Mouse (Mus musculus): ENCODE results near the gene Krtap16-1. TPM values are rescaled to one million over a fixed set of nuclear protein-coding genes. Genes with fewer than 3 reads are reported as not detected.

The Krtap16-1 gene
- not detected in 2 replicates for polyA plus RNA-seq (2015; fragmentation: Nextera tagmentation; extraction: Ambion mirVana)

GRCm38 (mm10) chr11:99986180-99986647 is at the start of gene Krtap16-1:
Krtap16-1 (minus strand) TSS chr11:99986597.
- H3K27me3 ChIP-seq = no peaks in the 10 kb centered on the region
- no peak within 1 kb of the TSS for H3K9ac ChIP-seq
- no peak for ATAC-seq
- H3K4me2 ChIP-seq = no peak within 1 kb of the TSS
- 91% methylated on average over 8 of the region's 8 CpGs for WGBS
- no peak within 1 kb of the TSS for H3K4me3 ChIP-seq
- H3K9me3 ChIP-seq (replicated peaks) = no peaks in the 10 kb centered on the region
- H3K27ac ChIP-seq = peak within 1 kb of the TSS; percentile 67
- no peaks in the 10 kb centered on the region for H3K4me1 ChIP-seq
- no peaks in the 10 kb centered on the region for H3K36me3 ChIP-seq (ENCODE audit: poor library complexity, severe bottlenecking)

GRCm38 (mm10) chr11:100029768-100030167 is 43.4 kb upstream of the Krtap16-1 start, which contains the start of gene Krt33b:
Krt33b (minus strand) TSS chr11:100029868.
- H3K27ac ChIP-seq = no peak within 1 kb of the TSS
- WGBS = 87% methylated on average over 6 of the region's 6 CpGs

GRCm38 (mm10) chr11:100021438-100021837 is 35.0 kb upstream of the Krtap16-1 start:
- Histone ChIP-seq H3K4me3 (no peak overlapping the region), H3K4me1 (no peaks in the 10 kb centered on the region), H3K27me3 (no peaks in the 10 kb centered on the region), H3K4me2 (no peak overlapping the region), H3K9ac (no peak overlapping the region), H3K27ac (no peak overlapping the region), H3K36me3 (ENCODE audit: poor library complexity, severe bottlenecking) (no peaks in the 10 kb centered on the region), H3K9me3 (replicated peaks) (no peaks in the 10 kb centered on the region)
- WGBS = 86% methylated on average over 5 of the region's 5 CpGs
- ATAC-seq = no peak

More at GRCm38 (mm10) chr11:100029768-100030167, 43.4 kb upstream of the Krtap16-1 start, which contains the start of gene Krt33b:
- Histone ChIP-seq H3K36me3 (ENCODE audit: poor library complexity, severe bottlenecking) (no peaks in the 10 kb centered on the region), H3K9ac (no peak within 1 kb of the TSS), H3K4me1 (no peaks in the 10 kb centered on the region), H3K4me3 (no peak within 1 kb of the TSS), H3K4me2 (no peak within 1 kb of the TSS), H3K27me3 (no peaks in the 10 kb centered on the region), H3K9me3 (replicated peaks) (no peaks in the 10 kb centered on the region)
- no peak for ATAC-seq

DNA sequence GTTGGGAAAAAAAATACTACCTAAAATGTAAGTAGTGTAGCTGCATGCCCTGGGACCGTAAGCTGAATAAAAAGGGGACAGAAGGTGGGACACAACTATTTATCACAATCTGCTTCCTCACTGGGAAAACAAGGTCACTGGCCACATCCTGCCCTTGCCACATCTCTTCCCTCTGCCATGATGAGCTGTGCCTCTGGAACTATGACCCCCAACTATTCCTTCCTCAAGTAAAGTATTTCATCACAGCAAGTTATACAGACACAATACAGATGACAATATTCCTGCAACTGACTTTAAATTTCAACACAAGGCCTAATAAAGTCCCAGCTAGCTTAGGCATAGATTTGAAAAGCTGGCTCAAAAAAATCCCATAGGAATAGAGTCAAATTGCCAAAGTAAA is 33.1 kb upstream of the Krtap16-1 start:
- H3K4me2 ChIP-seq = no peak overlapping the region
- no peaks in the 10 kb centered on the region for H3K4me1 ChIP-seq
- H3K36me3 ChIP-seq (ENCODE audit: poor library complexity, severe bottlenecking) = no peaks in the 10 kb centered on the region
- WGBS = 94% methylated on average over 1 of the region's 1 CpGs
- H3K4me3 ChIP-seq = no peak overlapping the region
- no peak overlapping the region for H3K27ac ChIP-seq
- H3K9ac ChIP-seq = no peak overlapping the region
- H3K9me3 ChIP-seq (replicated peaks) = no peaks in the 10 kb centered on the region
- no peaks in the 10 kb centered on the region for H3K27me3 ChIP-seq
- ATAC-seq = no peak

DNA sequence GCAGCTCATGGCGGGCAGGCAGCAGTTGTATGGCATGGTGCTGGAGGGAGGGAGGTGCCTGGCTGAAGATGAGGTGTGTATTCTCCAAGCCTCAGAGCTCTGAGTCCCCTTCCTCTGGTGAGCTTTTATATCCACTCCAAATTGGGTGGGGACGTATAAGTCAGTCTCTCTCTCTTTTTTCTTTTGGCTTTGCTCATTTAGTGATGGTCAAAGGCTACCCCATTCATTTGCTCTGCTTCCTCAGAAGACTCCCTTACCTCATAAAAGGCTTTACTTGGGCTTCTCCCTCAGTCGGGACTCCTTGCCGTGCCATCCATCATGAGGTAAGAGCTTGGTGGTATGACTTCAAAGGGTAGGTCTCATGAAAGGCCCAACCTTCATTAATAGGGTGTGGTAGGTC is 29.7 kb upstream of the Krtap16-1 start, which contains the start of gene Krt33a:
Gene Krt33a (minus strand): TSS at position 101 of the 400 bp plus-strand sequence.
- H3K9me3 ChIP-seq (replicated peaks) = no peaks in the 10 kb centered on the region
- no peak within 1 kb of the TSS for H3K4me3 ChIP-seq
- WGBS = 92% methylated on average over 4 of the region's 4 CpGs
- no peaks in the 10 kb centered on the region for H3K4me1 ChIP-seq
- no peaks in the 10 kb centered on the region for H3K36me3 ChIP-seq (ENCODE audit: poor library complexity, severe bottlenecking)
- no peak within 1 kb of the TSS for H3K9ac ChIP-seq
- no peak within 1 kb of the TSS for H3K27ac ChIP-seq
- H3K27me3 ChIP-seq = no peaks in the 10 kb centered on the region
- ATAC-seq = no peak
- no peak within 1 kb of the TSS for H3K4me2 ChIP-seq

DNA sequence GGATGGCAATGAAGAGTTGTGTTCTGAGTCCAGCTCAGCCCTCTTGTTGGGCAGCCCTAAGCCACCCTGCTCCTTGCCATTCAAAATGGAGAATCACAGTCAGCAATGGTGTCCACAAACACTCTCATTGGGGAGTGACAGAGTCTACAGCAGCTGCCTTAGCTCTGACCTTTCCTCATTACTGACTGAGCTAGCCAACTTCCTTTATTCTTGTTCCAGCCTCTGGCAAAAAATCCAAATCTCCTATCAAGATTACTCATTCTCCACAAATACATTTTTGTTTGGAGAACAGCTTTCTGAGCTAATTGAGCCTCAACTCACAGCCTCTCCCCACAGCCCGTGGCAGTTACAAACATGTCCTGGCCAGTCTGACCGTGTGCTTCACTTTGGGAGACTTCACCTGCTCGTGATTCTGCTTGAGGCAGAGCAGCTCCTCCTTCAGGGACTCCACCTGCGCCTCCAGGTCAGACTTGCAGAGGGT is 27.3 kb upstream of the Krtap16-1 start:
- Histone ChIP-seq H3K9me3 (replicated peaks) (no peaks in the 10 kb centered on the region), H3K27me3 (no peaks in the 10 kb centered on the region), H3K36me3 (ENCODE audit: poor library complexity, severe bottlenecking) (no peaks in the 10 kb centered on the region), H3K9ac (no peak overlapping the region), H3K4me1 (no peaks in the 10 kb centered on the region), H3K4me3 (no peak overlapping the region), H3K4me2 (no peak overlapping the region), H3K27ac (no peak overlapping the region)
- WGBS = 83% methylated on average over 4 of the region's 4 CpGs
- no peak for ATAC-seq

- no peak overlapping the region for H3K4me3 ChIP-seq
- H3K9ac ChIP-seq = no peak overlapping the region
- no peaks in the 10 kb centered on the region for H3K4me1 ChIP-seq
- H3K36me3 ChIP-seq (ENCODE audit: poor library complexity, severe bottlenecking) = no peaks in the 10 kb centered on the region
- 87% methylated on average over 5 of the region's 5 CpGs for WGBS
- H3K4me2 ChIP-seq = no peak overlapping the region
- no peak overlapping the region for H3K27ac ChIP-seq
- ATAC-seq = no peak
- no peaks in the 10 kb centered on the region for H3K27me3 ChIP-seq
- H3K9me3 ChIP-seq (replicated peaks) = no peaks in the 10 kb centered on the region
Measured at GRCm38 (mm10) chr11:100010682-100011081, 24.3 kb upstream of the Krtap16-1 start.

GRCm38 (mm10) chr11:100008336-100008735 is 21.9 kb upstream of the Krtap16-1 start:
- Histone ChIP-seq H3K27me3 (no peaks in the 10 kb centered on the region), H3K27ac (no peak overlapping the region), H3K36me3 (ENCODE audit: poor library complexity, severe bottlenecking) (no peaks in the 10 kb centered on the region), H3K4me3 (no peak overlapping the region), H3K9ac (no peak overlapping the region), H3K4me1 (no peaks in the 10 kb centered on the region), H3K4me2 (no peak overlapping the region), H3K9me3 (replicated peaks) (no peaks in the 10 kb centered on the region)
- no peak for ATAC-seq
- WGBS = 84% methylated on average over 5 of the region's 5 CpGs

DNA sequence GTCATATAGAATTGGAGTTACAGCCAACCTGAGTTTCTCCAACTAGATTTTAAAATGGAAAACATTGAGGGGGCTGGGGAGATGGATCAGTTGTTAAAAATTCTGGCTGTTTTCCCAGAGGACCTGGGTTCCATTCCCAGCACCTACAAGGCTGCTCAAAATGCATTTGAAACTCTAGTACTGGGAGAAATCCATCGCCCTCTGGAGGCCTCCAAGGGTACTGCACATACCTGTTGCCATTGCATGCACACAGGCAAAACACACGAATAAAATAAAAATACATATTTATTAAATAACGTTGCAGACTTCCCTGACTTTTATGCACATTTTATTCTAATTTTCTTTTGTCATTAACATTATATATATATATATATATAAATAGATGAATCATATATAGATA is 20.2 kb upstream of the Krtap16-1 start:
- H3K4me2 ChIP-seq = no peak overlapping the region
- H3K9me3 ChIP-seq (replicated peaks) = 0 out of 2 replicates have a peak, but pooled peaks cover 2% of the 10 kb centered on the region
- no peak overlapping the region for H3K9ac ChIP-seq
- WGBS = 59% methylated on average over 3 of the region's 3 CpGs
- H3K4me3 ChIP-seq = no peak overlapping the region
- H3K4me1 ChIP-seq = no peaks in the 10 kb centered on the region
- no peaks in the 10 kb centered on the region for H3K36me3 ChIP-seq (ENCODE audit: poor library complexity, severe bottlenecking)
- no peak overlapping the region for H3K27ac ChIP-seq
- ATAC-seq = no peak
- H3K27me3 ChIP-seq = no peaks in the 10 kb centered on the region

DNA sequence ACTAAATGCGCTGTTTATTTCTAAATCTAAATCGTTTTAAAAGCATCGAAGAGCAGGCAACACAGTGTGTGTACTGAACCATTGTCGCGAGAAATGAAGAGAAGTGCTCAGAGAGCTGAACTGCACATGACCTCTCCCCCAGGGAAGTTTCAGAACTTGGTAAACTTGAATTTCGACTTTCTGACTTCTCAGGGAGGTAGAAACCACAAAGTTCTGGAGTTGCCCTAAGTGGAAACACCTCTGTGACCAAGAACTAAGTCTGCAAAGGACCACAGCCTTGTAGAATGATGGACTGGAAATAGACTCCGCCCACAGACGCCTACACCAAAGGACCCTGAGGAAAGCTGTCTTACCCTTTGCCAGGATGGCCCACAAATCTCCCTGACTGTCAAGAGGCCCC is 19.5 kb upstream of the Krtap16-1 start:
- H3K36me3 ChIP-seq (ENCODE audit: poor library complexity, severe bottlenecking) = no peaks in the 10 kb centered on the region
- H3K4me2 ChIP-seq = no peak overlapping the region
- WGBS = 90% methylated on average over 8 of the region's 8 CpGs
- no peak overlapping the region for H3K9ac ChIP-seq
- no peaks in the 10 kb centered on the region for H3K27me3 ChIP-seq
- ATAC-seq = no peak
- 0 out of 2 replicates have a peak, but pooled peaks cover 4% of the 10 kb centered on the region for H3K9me3 ChIP-seq (replicated peaks)
- H3K27ac ChIP-seq = no peak overlapping the region
- no peak overlapping the region for H3K4me3 ChIP-seq
- no peaks in the 10 kb centered on the region for H3K4me1 ChIP-seq

DNA sequence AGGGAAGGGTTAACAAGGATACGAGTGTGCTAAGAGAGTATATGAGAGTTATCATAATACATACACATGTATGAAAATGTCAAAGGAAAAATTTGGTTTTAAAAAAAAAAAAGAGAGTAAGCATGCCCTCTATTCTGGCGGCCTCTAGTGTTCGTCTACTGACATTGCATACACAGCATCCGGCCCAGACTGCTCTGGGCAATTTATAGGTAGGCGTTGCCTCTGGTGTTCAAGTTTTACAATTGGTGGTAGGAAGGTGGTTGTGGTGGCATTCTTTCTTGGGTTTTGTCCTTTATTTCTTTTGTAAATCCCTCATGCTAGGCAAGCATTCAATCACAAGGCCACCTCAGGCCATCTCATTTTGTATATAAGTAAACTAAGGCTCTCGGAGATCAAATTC is 18.4 kb upstream of the Krtap16-1 start:
- Histone ChIP-seq H3K9ac (no peak overlapping the region), H3K4me3 (no peak overlapping the region), H3K36me3 (ENCODE audit: poor library complexity, severe bottlenecking) (no peaks in the 10 kb centered on the region), H3K27ac (no peak overlapping the region), H3K4me1 (no peaks in the 10 kb centered on the region), H3K4me2 (no peak overlapping the region), H3K9me3 (replicated peaks) (0 out of 2 replicates have a peak, but pooled peaks cover 4% of the 10 kb centered on the region), H3K27me3 (no peaks in the 10 kb centered on the region)
- no peak for ATAC-seq
- WGBS = 31% methylated on average over 6 of the region's 6 CpGs

DNA sequence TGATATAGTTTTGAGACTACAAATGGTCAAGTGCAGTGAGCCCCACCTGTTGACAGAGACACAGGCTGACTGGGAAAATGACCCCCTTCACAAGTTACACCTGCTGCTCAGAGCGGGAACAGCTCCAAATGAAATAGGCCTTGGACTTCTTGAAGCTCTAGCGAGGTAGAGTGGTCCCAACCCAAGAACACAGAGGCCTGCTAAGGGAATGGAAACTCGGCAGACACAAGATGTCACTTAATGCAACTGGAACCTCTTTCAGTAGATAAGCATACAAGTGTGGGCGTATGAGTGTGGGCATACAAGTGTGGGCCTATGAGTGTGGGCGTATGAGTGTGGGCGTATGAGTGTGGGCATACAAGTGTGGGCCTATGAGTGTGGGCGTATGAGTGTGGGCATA is 12.7 kb upstream of the Krtap16-1 start:
- Histone ChIP-seq H3K4me2 (no peak overlapping the region), H3K9ac (no peak overlapping the region), H3K27me3 (peaks cover 14% of the 10 kb centered on the region; the same call in 1 of the 2 replicates), H3K36me3 (ENCODE audit: poor library complexity, severe bottlenecking) (no peaks in the 10 kb centered on the region), H3K4me1 (no peaks in the 10 kb centered on the region), H3K27ac (no peak overlapping the region), H3K9me3 (replicated peaks) (0 out of 2 replicates have a peak, but pooled peaks cover 4% of the 10 kb centered on the region), H3K4me3 (no peak overlapping the region)
- no peak for ATAC-seq
- 92% methylated on average over 7 of the region's 7 CpGs for WGBS

- no peaks in the 10 kb centered on the region for H3K9me3 ChIP-seq (replicated peaks)
- WGBS = 65% methylated on average over 4 of the region's 4 CpGs
- no peak overlapping the region for H3K9ac ChIP-seq
- H3K4me1 ChIP-seq = no peaks in the 10 kb centered on the region
- no peak overlapping the region for H3K4me3 ChIP-seq
- no peak for ATAC-seq
- no peak overlapping the region for H3K4me2 ChIP-seq
- no peaks in the 10 kb centered on the region for H3K36me3 ChIP-seq (ENCODE audit: poor library complexity, severe bottlenecking)
- no peak overlapping the region for H3K27ac ChIP-seq
- peaks cover 27% of the 10 kb centered on the region for H3K27me3 ChIP-seq
Measured at GRCm38 (mm10) chr11:99994384-99994661, 7.9 kb upstream of the Krtap16-1 start.

Measured in forebrain, embryonic 13.5 days (tissue).